Mouse (Mus musculus): Measurements from ENCODE around the gene Mgmt. TPM values are rescaled to one million over a fixed set of nuclear protein-coding genes. Genes with fewer than 3 reads are reported as not detected.

Gene Mgmt
- polyA plus RNA-seq, 1 experiment from 2014 or later: 1.6 TPM

- H3K36me3 ChIP-seq: no peaks in the 10 kb centered on the region
- WGBS: 90% methylated on average over 4 of the region's 4 CpGs
- ATAC-seq: no peak
Measured at GRCm38 (mm10) chr7:137066997-137067396, 172.6 kb downstream of the Mgmt start.

GRCm38 (mm10) chr7:137067758-137068157 lies 173.3 kb downstream of the Mgmt start:
- H3K9ac ChIP-seq (replicated peaks): no peak overlapping the region
- H3K4me2 ChIP-seq (replicated peaks): no peak overlapping the region
- peaks cover 9% of the 10 kb centered on the region for H3K4me1 ChIP-seq (replicated peaks)
- 83% methylated on average over 6 of the region's 6 CpGs for WGBS
- ATAC-seq: no peak
- H3K36me3 ChIP-seq: no peaks in the 10 kb centered on the region
- H3K4me3 ChIP-seq (replicated peaks): no peak overlapping the region
- no peak overlapping the region for H3K27ac ChIP-seq
- no peaks in the 10 kb centered on the region for H3K9me3 ChIP-seq
- 0 out of 2 replicates have a peak, but pooled peaks cover 3% of the 10 kb centered on the region for H3K27me3 ChIP-seq

More at GRCm38 (mm10) chr7:137066997-137067396, 172.6 kb downstream of the Mgmt start:
- no peak overlapping the region for H3K9ac ChIP-seq (replicated peaks)
- H3K9me3 ChIP-seq: no peaks in the 10 kb centered on the region
- peaks cover 9% of the 10 kb centered on the region for H3K4me1 ChIP-seq (replicated peaks)
- no peak overlapping the region for H3K4me2 ChIP-seq (replicated peaks)
- H3K27me3 ChIP-seq: 0 out of 2 replicates have a peak, but pooled peaks cover 3% of the 10 kb centered on the region
- H3K4me3 ChIP-seq (replicated peaks): no peak overlapping the region
- no peak overlapping the region for H3K27ac ChIP-seq

- 93% methylated on average over 5 of the region's 5 CpGs for WGBS
- Histone ChIP-seq H3K9ac (replicated peaks) (no peak overlapping the region), H3K9me3 (no peaks in the 10 kb centered on the region), H3K4me2 (replicated peaks) (no peak overlapping the region), H3K27me3 (0 out of 2 replicates have a peak, but pooled peaks cover 3% of the 10 kb centered on the region), H3K27ac (no peak overlapping the region), H3K36me3 (no peaks in the 10 kb centered on the region), H3K4me3 (replicated peaks) (no peak overlapping the region), H3K4me1 (replicated peaks) (peaks cover 13% of the 10 kb centered on the region)
- no peak for ATAC-seq
Measured at GRCm38 (mm10) chr7:137068796-137069195, 174.4 kb downstream of the Mgmt start.

GRCm38 (mm10) chr7:137069768-137070167 lies 175.4 kb downstream of the Mgmt start:
- Histone ChIP-seq H3K9ac (replicated peaks) (no peak overlapping the region), H3K36me3 (no peaks in the 10 kb centered on the region), H3K27ac (no peak overlapping the region), H3K27me3 (0 out of 2 replicates have a peak, but pooled peaks cover 3% of the 10 kb centered on the region), H3K9me3 (no peaks in the 10 kb centered on the region), H3K4me3 (replicated peaks) (no peak overlapping the region), H3K4me1 (replicated peaks) (peaks cover 6% of the 10 kb centered on the region; the same call in 1 of the 2 replicates), H3K4me2 (replicated peaks) (no peak overlapping the region)
- no peak for ATAC-seq
- WGBS: 94% methylated on average over 6 of the region's 6 CpGs

GRCm38 (mm10) chr7:137071346-137071745 lies 176.9 kb downstream of the Mgmt start:
- Histone ChIP-seq H3K4me3 (replicated peaks) (no peak overlapping the region), H3K9ac (replicated peaks) (no peak overlapping the region), H3K4me1 (replicated peaks) (peaks cover 6% of the 10 kb centered on the region; the same call in 1 of the 2 replicates), H3K27ac (no peak overlapping the region), H3K36me3 (no peaks in the 10 kb centered on the region), H3K27me3 (0 out of 2 replicates have a peak, but pooled peaks cover 3% of the 10 kb centered on the region), H3K9me3 (no peaks in the 10 kb centered on the region), H3K4me2 (replicated peaks) (no peak overlapping the region)
- ATAC-seq: no peak
- WGBS: 90% methylated on average over 6 of the region's 6 CpGs

GRCm38 (mm10) chr7:137073878-137074277 lies 179.5 kb downstream of the Mgmt start:
- Histone ChIP-seq H3K4me1 (replicated peaks) (peaks cover 6% of the 10 kb centered on the region; the same call in 1 of the 2 replicates), H3K4me2 (replicated peaks) (no peak overlapping the region), H3K4me3 (replicated peaks) (no peak overlapping the region), H3K27me3 (0 out of 2 replicates have a peak, but pooled peaks cover 3% of the 10 kb centered on the region), H3K27ac (no peak overlapping the region), H3K9ac (replicated peaks) (no peak overlapping the region), H3K9me3 (no peaks in the 10 kb centered on the region), H3K36me3 (no peaks in the 10 kb centered on the region)
- ATAC-seq: no peak
- 65% methylated on average over 5 of the region's 5 CpGs for WGBS

GRCm38 (mm10) chr7:137074324-137074723 lies 179.9 kb downstream of the Mgmt start:
- whole genome bisulfite sequencing: 86% methylated on average over 6 of the region's 6 CpGs
- H3K27ac ChIP-seq: no peak overlapping the region
- H3K4me1 ChIP-seq (replicated peaks): peaks cover 6% of the 10 kb centered on the region; the same call in 1 of the 2 replicates
- H3K4me3 ChIP-seq (replicated peaks): no peak overlapping the region
- no peaks in the 10 kb centered on the region for H3K36me3 ChIP-seq
- H3K9ac ChIP-seq (replicated peaks): no peak overlapping the region
- no peak for ATAC-seq
- H3K27me3 ChIP-seq: 0 out of 2 replicates have a peak, but pooled peaks cover 3% of the 10 kb centered on the region
- no peak overlapping the region for H3K4me2 ChIP-seq (replicated peaks)
- H3K9me3 ChIP-seq: no peaks in the 10 kb centered on the region

GRCm38 (mm10) chr7:137075301-137075700 lies 180.9 kb downstream of the Mgmt start:
- H3K9ac ChIP-seq (replicated peaks): no peak overlapping the region
- peaks cover 6% of the 10 kb centered on the region; the same call in 1 of the 2 replicates for H3K4me1 ChIP-seq (replicated peaks)
- ATAC-seq: no peak
- WGBS: 87% methylated on average over 1 of the region's 1 CpGs
- no peak overlapping the region for H3K27ac ChIP-seq
- H3K27me3 ChIP-seq: 0 out of 2 replicates have a peak, but pooled peaks cover 3% of the 10 kb centered on the region
- no peak overlapping the region for H3K4me3 ChIP-seq (replicated peaks)
- H3K36me3 ChIP-seq: no peaks in the 10 kb centered on the region
- no peaks in the 10 kb centered on the region for H3K9me3 ChIP-seq
- no peak overlapping the region for H3K4me2 ChIP-seq (replicated peaks)

GRCm38 (mm10) chr7:137080171-137080570 lies 185.8 kb downstream of the Mgmt start:
- Histone ChIP-seq H3K9ac (replicated peaks) (no peak overlapping the region), H3K4me2 (replicated peaks) (no peak overlapping the region), H3K4me1 (replicated peaks) (peaks cover 4% of the 10 kb centered on the region; the same call in 1 of the 2 replicates), H3K27me3 (peaks cover 6% of the 10 kb centered on the region; the same call in 1 of the 2 replicates), H3K4me3 (replicated peaks) (no peak overlapping the region), H3K27ac (no peak overlapping the region), H3K36me3 (no peaks in the 10 kb centered on the region), H3K9me3 (no peaks in the 10 kb centered on the region)
- WGBS: 89% methylated on average over 4 of the region's 4 CpGs
- ATAC-seq: no peak

- H3K4me2 ChIP-seq (replicated peaks): no peak overlapping the region
- H3K27ac ChIP-seq: no peak overlapping the region
- H3K36me3 ChIP-seq: no peaks in the 10 kb centered on the region
- no peak overlapping the region for H3K9ac ChIP-seq (replicated peaks)
- ATAC-seq: no peak
- H3K9me3 ChIP-seq: no peaks in the 10 kb centered on the region
- H3K27me3 ChIP-seq: peaks cover 6% of the 10 kb centered on the region; the same call in 1 of the 2 replicates
- peaks cover 17% of the 10 kb centered on the region for H3K4me1 ChIP-seq (replicated peaks)
- no peak overlapping the region for H3K4me3 ChIP-seq (replicated peaks)
- 86% methylated on average over 6 of the region's 6 CpGs for WGBS
Measured at GRCm38 (mm10) chr7:137082171-137082570, 187.8 kb downstream of the Mgmt start.

GRCm38 (mm10) chr7:137084651-137085050 lies 190.2 kb downstream of the Mgmt start:
- WGBS: 91% methylated on average over 7 of the region's 7 CpGs
- Histone ChIP-seq H3K36me3 (no peaks in the 10 kb centered on the region), H3K27ac (no peak overlapping the region), H3K4me2 (replicated peaks) (no peak overlapping the region), H3K27me3 (peaks cover 6% of the 10 kb centered on the region; the same call in 1 of the 2 replicates), H3K9ac (replicated peaks) (no peak overlapping the region), H3K4me1 (replicated peaks) (peaks cover 17% of the 10 kb centered on the region), H3K9me3 (no peaks in the 10 kb centered on the region), H3K4me3 (replicated peaks) (no peak overlapping the region)
- no peak for ATAC-seq

GRCm38 (mm10) chr7:137085969-137086606 lies 191.7 kb downstream of the Mgmt start:
- ATAC-seq: peak; percentile 40; the same call in 1 of the 2 replicates
- Histone ChIP-seq H3K4me1 (replicated peaks) (peaks cover 18% of the 10 kb centered on the region), H3K27me3 (peaks cover 6% of the 10 kb centered on the region; the same call in 1 of the 2 replicates), H3K4me3 (replicated peaks) (no peak overlapping the region), H3K36me3 (no peaks in the 10 kb centered on the region), H3K9me3 (no peaks in the 10 kb centered on the region), H3K4me2 (replicated peaks) (no peak overlapping the region), H3K27ac (peak overlapping the region; percentile 11; the same call in 1 of the 2 replicates), H3K9ac (replicated peaks) (no peak overlapping the region)
- WGBS: 49% methylated on average over 14 of the region's 14 CpGs
